Mouse (Mus musculus) T-cell, adult 66 days (primary cell): ENCODE data around the gene Tmem136. TPM values are rescaled to one million over a fixed set of nuclear protein-coding genes. Genes with fewer than 3 reads are reported as not detected.

Experiments used
- total RNA-seq, 2 experiments: library from RNA; stranded (reverse); gene quantifications; 3 replicates in 1 of 2; 4 replicates in 1 of 2; pipeline ENCODE4 v1.2.4; 2023

Gene Tmem136
- total RNA-seq: not detected

GRCm38 (mm10) chr9:43116134-43116996, at the start of gene Tmem136:
Gene Tmem136, minus strand, starts transcription at chr9:43116570.

GRCm38 (mm10) chr9:43107187-43107517, 9.2 kb downstream of the Tmem136 start, which contains the start of gene Arhgef12:
Gene Arhgef12, minus strand, starts transcription at chr9:43107239.

Other genes starting within 250 kb of the Tmem136 start
- gene Grik4, start 172.1 kb downstream of the Tmem136 start, total RNA-seq: not detected
- gene Arhgef12, start 9.3 kb downstream of the Tmem136 start, total RNA-seq: 1 to 10 TPM; 8.9 to 10.0 TPM
- gene Pou2f3, start 93.8 kb upstream of the Tmem136 start, total RNA-seq: not detected
- gene Oaf, start 123.3 kb upstream of the Tmem136 start, total RNA-seq: under 1 TPM in 1 of 2 experiments, not detected in 1; 0.47 TPM
- not detected for gene Trim29, start 194.3 kb upstream of the Tmem136 start, total RNA-seq